18 mouse cellular contexts compared by ENCODE assay signal in the genomic region with DNA sequence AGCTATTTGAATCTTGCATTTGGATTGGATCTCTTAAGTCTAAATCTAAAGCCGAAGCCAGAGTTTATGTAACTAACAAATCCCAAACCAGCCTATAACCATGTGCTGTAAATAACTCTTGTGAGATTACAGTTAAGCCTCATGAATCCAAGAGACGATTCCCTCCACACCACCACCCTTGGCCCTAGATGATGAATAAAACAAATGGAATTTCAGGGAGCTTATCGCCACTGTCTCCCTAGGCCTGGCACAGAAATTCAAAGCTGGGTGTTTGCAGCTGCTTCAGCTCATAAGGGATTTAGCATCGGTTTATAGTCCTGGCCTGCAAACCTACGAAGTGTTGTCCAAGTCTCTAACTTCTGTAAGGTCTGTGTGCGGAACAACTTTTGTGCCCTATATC.
DNase-seq lines count a peak whose midpoint lies in the region; ATAC-seq and TF ChIP-seq lines count a peak whose summit lies in the region.
"Had no signal": no experiment of that assay in that cellular context is flagged by ENCODE, and none has a peak within 500 bp of the region (broad histone marks: within the 10 kb centered on the region; RNA-seq: fewer than 3 reads in every experiment).

No protein-coding gene starts in this region.

- no peak for TF ChIP-seq POLR2A in myocyte (IDR thresholded peaks at IDR 0.05; ENCODE audit: insufficient read length, low read depth)

- H3K36me3 ChIP-seq in heart, embryonic 12.5 days: no peaks in the 10 kb centered on the region
- H3K36me3 ChIP-seq in myocyte (ENCODE audit: control insufficient read depth, insufficient read depth): no peaks in the 10 kb centered on the region
- H3K36me3 ChIP-seq: heart, embryonic 15.5 days; kidney, embryonic 15.5 days had no signal

- H3K27ac ChIP-seq in heart, embryonic 12.5 days (ENCODE audit: poor library complexity, severe bottlenecking): no peak overlapping the region; the same call in 1 of the 2 replicates
- H3K27ac ChIP-seq: forebrain, embryonic 13.5 days; heart, embryonic 15.5 days; hindbrain, embryonic 14.5 days; kidney, embryonic 15.5 days; liver, embryonic 14.5 days had no signal

- WGBS in heart, embryonic 12.5 days: 80% methylated on average over 6 of the region's 6 CpGs

- no peak overlapping the region for H3ac ChIP-seq in myocyte (ENCODE audit: control insufficient read depth, insufficient read length)

- DNase-seq in heart, adult 11 months: peak; percentile 96
- DNase-seq in urinary bladder, postnatal 25 days (ENCODE audit: low spot score): peak; percentile 11
- no peak for DNase-seq in urinary bladder, adult 2 months (ENCODE audit: low spot score)
- no peak for DNase-seq in embryo, embryonic 9.5 days (ENCODE audit: extremely low spot score)
- no peak for DNase-seq in spleen, adult 18-20 months
- DNase-seq: adrenal gland, postnatal 25 days; cerebellum, adult 8-10 months; layer of hippocampus, postnatal 36 days had no signal

- ATAC-seq in heart, embryonic 12.5 days (ENCODE audit: insufficient number of reproducible peaks, low FRiP score): no peak
- ATAC-seq: activated CD4-positive, CD25-positive, alpha-beta regulatory T cell, adult 4 months; forebrain, embryonic 13.5 days; intestine, embryonic 16.5 days; midbrain, embryonic 16.5 days had no signal

- no peaks in the 10 kb centered on the region for H3K9me3 ChIP-seq in heart, embryonic 12.5 days (replicated peaks)
- H3K9me3 ChIP-seq: forebrain, embryonic 13.5 days; heart, embryonic 15.5 days; kidney, embryonic 15.5 days had no signal

- H3K4me3 ChIP-seq in heart, embryonic 12.5 days: no peak overlapping the region
- no peak overlapping the region for H3K4me3 ChIP-seq in myocyte
- H3K4me3 ChIP-seq: forebrain, embryonic 13.5 days; heart, embryonic 15.5 days; kidney, embryonic 15.5 days had no signal

- peaks cover 9% of the 10 kb centered on the region; the same call in 1 of the 2 replicates for H3K4me1 ChIP-seq in heart, embryonic 12.5 days (replicated peaks)

- no peak overlapping the region for H3K4me2 ChIP-seq in heart, embryonic 12.5 days
- H3K4me2 ChIP-seq in myocyte (ENCODE audit: low read depth): peak overlapping the region; percentile 42
- H3K4me2 ChIP-seq: forebrain, embryonic 13.5 days; heart, embryonic 15.5 days; hindbrain, embryonic 14.5 days; kidney, embryonic 15.5 days had no signal

- H3K9ac ChIP-seq in heart, embryonic 12.5 days: no peak overlapping the region
- H3K9ac ChIP-seq: forebrain, embryonic 13.5 days; heart, embryonic 15.5 days; hindbrain, embryonic 14.5 days; kidney, embryonic 15.5 days; liver, embryonic 14.5 days had no signal

- H3K27me3 ChIP-seq in heart, embryonic 12.5 days (replicated peaks): no peaks in the 10 kb centered on the region
- no peaks in the 10 kb centered on the region for H3K27me3 ChIP-seq in myocyte (ENCODE audit: control insufficient read depth, insufficient read depth, insufficient read length)
- H3K27me3 ChIP-seq: forebrain, embryonic 13.5 days; heart, embryonic 15.5 days; kidney, embryonic 15.5 days had no signal

- H3K79me2 ChIP-seq in myocyte (ENCODE audit: control insufficient read depth, insufficient read depth): no peaks in the 10 kb centered on the region

TF ChIP-seq in myocyte, 11 proteins besides CTCF, POLR2A, EP300 and RAD21:
- no peak for TF ChIP-seq USF1 (IDR thresholded peaks at IDR 0.05; ENCODE audit: low read depth)
- peak in 1 of 3 experiments; percentile 80 for TF ChIP-seq MYOG (IDR thresholded peaks at IDR 0.05; ENCODE audit: control insufficient read depth in 1 of 3, insufficient read depth in 1 of 3, insufficient read length in 2 of 3, low read depth in 2 of 3)
- TF ChIP-seq TCF12 (IDR thresholded peaks at IDR 0.05; ENCODE audit: insufficient read depth, poor library complexity, severe bottlenecking): peak; percentile 35
- TF ChIP-seq TCF3 (IDR thresholded peaks at IDR 0.05; ENCODE audit: insufficient read length, low read depth): no peak
- TF ChIP-seq POLR2AphosphoS2 (IDR thresholded peaks at IDR 0.05; ENCODE audit: insufficient read length, low read depth): no peak
- no peak for TF ChIP-seq MAX (IDR thresholded peaks at IDR 0.05; ENCODE audit: low read depth)
- peak in 2 of 3 experiments; percentile 72 to 80 for TF ChIP-seq MYOD1 (IDR thresholded peaks at IDR 0.05; ENCODE audit: control insufficient read depth in 1 of 3, insufficient read length in 2 of 3, low read depth in 2 of 3)
- TF ChIP-seq SRF (IDR thresholded peaks at IDR 0.05; ENCODE audit: control insufficient read depth, insufficient read length, low read depth): no peak
- TF ChIP-seq REST (IDR thresholded peaks at IDR 0.05; ENCODE audit: insufficient read depth, insufficient read length): no peak
- TF ChIP-seq E2F4 (IDR thresholded peaks at IDR 0.05; ENCODE audit: insufficient read depth): no peak
- no peak for TF ChIP-seq CEBPB (IDR thresholded peaks at IDR 0.05; ENCODE audit: insufficient read depth, poor library complexity, severe bottlenecking)

Comparison
In these comparisons a context has a peak if more than half of its experiments do, and no peak if none do; other contexts are left out.
1. DNase-seq: peak in heart, adult 11 months (single experiment) and urinary bladder, postnatal 25 days (single experiment); none in urinary bladder, adult 2 months (single experiment), embryo, embryonic 9.5 days (single experiment) and spleen, adult 18-20 months (0 of 2).